Mouse (Mus musculus) olfactory bulb, adult 2 months (tissue): ENCODE measurements at regions not wholly inside any gene's neighbourhood (a gene's known extent, or its start where the extent isn't known, plus 50 kb on each side); places are given as distances from the start of the nearest gene placed in this dataset.
"Not testable (repeated sequence)": the region's sequence is repeated elsewhere in the genome, so short reads cannot be mapped to it uniquely, and the experiment has no call there.

Experiments used
- H3K27ac ChIP-seq: fragments of 200-500 bp; 2 replicates; pipeline ENCODE4 v1.5.1; 2012; ENCODE audit warnings: low read depth, low read length; ENCODE audit not compliant: insufficient read depth
- H3K4me1 ChIP-seq: fragments of 200-500 bp; 2 replicates; pipeline ENCODE4 v1.6.1; 2012; ENCODE audit warnings: low read length; ENCODE audit not compliant: control insufficient read depth, insufficient read depth
- H3K4me3 ChIP-seq: fragments of 200-500 bp; 2 replicates; pipeline ENCODE4 v1.5.1; 2012; ENCODE audit warnings: mild to moderate bottlenecking, low read depth, low read length, moderate library complexity; ENCODE audit not compliant: insufficient read depth
- CTCF ChIP-seq: fragments of 200-500 bp; IDR thresholded peaks from 2 replicates; pipeline ENCODE4 v1.5.1; 2012; ENCODE audit warnings: low read depth, mild to moderate bottlenecking, low read length, moderate library complexity; ENCODE audit not compliant: insufficient read depth
- POLR2A ChIP-seq: fragments of 200-500 bp; IDR thresholded peaks from 2 replicates; pipeline ENCODE4 v1.6.1; 2012; ENCODE audit warnings: mild to moderate bottlenecking, low read depth, low read length, moderate library complexity; ENCODE audit not compliant: insufficient read depth
- WGBS: fragments of 180-500 bp; shearing (Covaris S2); methylation state at CpG from one replicate; pipeline ENCODE4 v1.1.7; 2018; 5-methylcytosine and 5-hydroxymethylcytosine counted together

GRCm38 (mm10) chr8:109312731-109313130 lies 181.1 kb upstream of the Pmfbp1 start:
- no peak for TF ChIP-seq CTCF
- no peak for TF ChIP-seq POLR2A
- H3K4me1 ChIP-seq: peaks cover 2% of the 10 kb centered on the region
- WGBS: 59% methylated on average over 8 of the region's 8 CpGs
- no peak overlapping the region for H3K27ac ChIP-seq
- H3K4me3 ChIP-seq: no peak overlapping the region

DNA sequence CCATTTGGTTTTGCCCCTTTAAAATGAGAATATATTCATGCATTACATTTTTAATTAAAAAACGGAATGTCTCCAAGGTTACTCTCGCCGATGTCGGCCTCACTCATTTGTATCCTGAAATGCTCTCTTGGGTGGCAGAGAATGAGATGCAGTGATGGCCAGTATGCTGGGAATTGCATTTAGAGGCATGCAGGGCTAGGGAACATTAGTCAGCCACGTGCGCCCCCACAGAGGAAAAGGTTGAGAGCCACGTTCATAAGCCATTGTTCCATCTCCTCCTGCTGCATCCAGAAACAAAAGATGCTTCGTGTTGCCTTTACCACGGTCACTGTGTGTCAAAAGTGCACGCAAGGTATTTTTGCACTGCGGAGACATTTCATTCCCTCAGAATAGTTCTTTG lies 172.9 kb upstream of the Pmfbp1 start:
- WGBS: 65% methylated on average over 11 of the region's 11 CpGs
- Histone ChIP-seq H3K4me3 (no peak overlapping the region), H3K4me1 (no peaks in the 10 kb centered on the region), H3K27ac (no peak overlapping the region)
- no peak for TF ChIP-seq CTCF
- TF ChIP-seq POLR2A: no peak

DNA sequence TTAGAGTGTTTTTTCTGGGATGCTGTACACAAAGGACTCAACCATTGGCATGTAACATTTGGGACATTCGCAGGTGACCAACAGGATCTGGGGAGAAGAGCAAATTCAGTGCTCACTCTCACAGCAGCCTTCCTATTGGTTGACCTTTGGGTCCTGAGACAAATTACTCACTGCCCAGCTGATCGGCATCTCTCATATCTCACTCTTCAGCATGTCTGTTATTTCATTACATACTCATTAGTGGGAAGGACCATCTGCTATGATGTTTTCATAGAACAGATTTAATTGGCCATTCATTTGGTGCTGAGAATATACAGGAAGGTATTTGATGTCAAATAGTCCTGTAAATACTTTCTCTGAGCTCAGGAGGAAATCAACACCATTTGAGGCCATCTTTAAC lies 170.5 kb upstream of the Pmfbp1 start:
- TF ChIP-seq CTCF: no peak
- no peak for TF ChIP-seq POLR2A
- H3K4me3 ChIP-seq: no peak overlapping the region
- 93% methylated on average over 2 of the region's 2 CpGs for WGBS
- no peaks in the 10 kb centered on the region for H3K4me1 ChIP-seq
- no peak overlapping the region for H3K27ac ChIP-seq

GRCm38 (mm10) chr8:109324241-109324640 lies 169.6 kb upstream of the Pmfbp1 start:
- WGBS: 92% methylated on average over 9 of the region's 9 CpGs
- Histone ChIP-seq H3K4me1 (no peaks in the 10 kb centered on the region), H3K4me3 (no peak overlapping the region), H3K27ac (no peak overlapping the region)
- no peak for TF ChIP-seq POLR2A
- no peak for TF ChIP-seq CTCF

DNA sequence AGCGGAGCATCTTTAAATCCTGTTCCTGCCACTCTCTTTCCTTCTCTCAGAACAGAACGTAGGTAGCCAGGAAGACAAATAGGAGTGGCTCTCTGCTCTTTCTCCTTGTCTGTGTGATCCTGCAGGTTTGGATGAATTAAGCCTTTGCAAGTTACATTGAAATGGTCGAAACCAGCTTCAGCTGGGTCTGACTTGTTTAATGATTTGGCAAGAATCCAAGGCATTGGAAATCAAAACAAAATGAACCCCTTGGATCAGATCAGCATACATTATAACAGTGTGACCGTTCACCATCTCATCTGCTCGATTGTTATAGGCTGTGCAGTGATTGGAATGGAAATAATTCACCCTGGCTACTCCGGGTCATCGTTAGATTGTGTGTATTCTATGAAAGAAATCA lies 157.6 kb upstream of the Pmfbp1 start:
- 63% methylated on average over 7 of the region's 7 CpGs for WGBS

GRCm38 (mm10) chr8:109338220-109338835 lies 155.5 kb upstream of the Pmfbp1 start:
- no peak overlapping the region for H3K4me3 ChIP-seq
- 22% methylated on average over 14 of the region's 14 CpGs for WGBS
- no peak overlapping the region for H3K27ac ChIP-seq
- 0 out of 2 replicates have a peak, but pooled peaks cover 3% of the 10 kb centered on the region for H3K4me1 ChIP-seq
- TF ChIP-seq POLR2A (no peak), CTCF (no peak)

More for the DNA sequence above, 157.6 kb upstream of the Pmfbp1 start:
- TF ChIP-seq POLR2A (no peak), CTCF (no peak)
- H3K4me3 ChIP-seq: no peak overlapping the region
- no peak overlapping the region for H3K27ac ChIP-seq
- H3K4me1 ChIP-seq: 0 out of 2 replicates have a peak, but pooled peaks cover 3% of the 10 kb centered on the region

- H3K4me1 ChIP-seq, H3K4me3 ChIP-seq, H3K27ac ChIP-seq: not testable (repeated sequence)
- WGBS: 97% methylated on average over 21 of the region's 21 CpGs
Observed at GRCm38 (mm10) chr8:109340647-109341046, 153.2 kb upstream of the Pmfbp1 start.

DNA sequence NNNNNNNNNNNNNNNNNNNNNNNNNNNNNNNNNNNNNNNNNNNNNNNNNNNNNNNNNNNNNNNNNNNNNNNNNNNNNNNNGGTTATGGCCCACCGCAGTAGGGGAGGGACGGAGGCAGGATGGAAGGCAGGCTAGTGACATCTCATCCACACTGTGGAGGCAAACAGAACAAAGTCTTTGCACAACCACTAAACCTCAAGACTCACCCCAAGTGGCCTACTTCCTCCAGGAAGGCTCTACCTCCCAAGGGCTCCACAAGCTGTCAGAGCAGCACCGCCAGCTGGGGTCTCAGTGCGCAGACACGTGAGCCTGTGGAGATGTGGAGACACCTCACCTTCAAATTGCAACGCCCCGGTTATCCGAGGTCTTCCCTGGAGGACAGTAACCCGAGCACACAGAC lies 138.7 kb upstream of the Pmfbp1 start:
- no peak overlapping the region for H3K27ac ChIP-seq
- no peak overlapping the region for H3K4me3 ChIP-seq
- WGBS: 95% methylated on average over 9 of the region's 9 CpGs
- peaks cover 10% of the 10 kb centered on the region for H3K4me1 ChIP-seq
- TF ChIP-seq CTCF: no peak
- TF ChIP-seq POLR2A: no peak

DNA sequence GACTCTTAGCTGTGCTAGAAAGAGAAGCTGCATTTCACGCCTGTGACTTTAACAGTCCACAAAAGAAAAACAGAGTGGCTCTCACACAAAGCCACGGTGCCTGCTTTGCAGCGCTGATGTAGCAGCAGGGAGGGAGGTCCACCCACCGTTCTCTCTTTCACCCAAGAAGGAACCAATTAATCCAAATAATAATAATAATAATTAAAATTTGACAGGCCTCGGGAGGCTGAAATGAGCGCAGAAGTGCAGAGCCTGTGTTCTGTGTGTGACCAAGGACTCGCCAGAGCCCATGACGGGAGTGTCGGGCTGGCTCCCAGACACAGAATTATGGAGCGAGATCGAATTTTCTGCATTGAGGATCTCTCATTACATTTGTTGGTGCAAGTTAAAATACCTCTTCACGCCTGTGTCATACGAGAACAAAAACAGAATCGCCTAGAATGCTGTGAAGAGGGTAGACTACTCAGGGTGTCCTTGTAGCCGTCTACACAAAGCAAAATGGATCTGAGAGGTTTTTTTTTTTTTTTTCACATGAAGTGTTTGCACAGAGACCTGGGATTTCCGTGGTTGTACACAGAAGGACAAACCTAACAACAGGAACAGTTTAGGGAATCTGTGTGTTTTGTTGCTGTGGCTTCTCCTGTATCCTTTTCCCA lies 134.3 kb upstream of the Pmfbp1 start:
- peaks cover 12% of the 10 kb centered on the region for H3K4me1 ChIP-seq
- no peak overlapping the region for H3K4me3 ChIP-seq
- no peak overlapping the region; the same call in 1 of the 2 replicates for H3K27ac ChIP-seq
- no peak for TF ChIP-seq CTCF
- no peak for TF ChIP-seq POLR2A
- WGBS: 12% methylated on average over 16 of the region's 16 CpGs

DNA sequence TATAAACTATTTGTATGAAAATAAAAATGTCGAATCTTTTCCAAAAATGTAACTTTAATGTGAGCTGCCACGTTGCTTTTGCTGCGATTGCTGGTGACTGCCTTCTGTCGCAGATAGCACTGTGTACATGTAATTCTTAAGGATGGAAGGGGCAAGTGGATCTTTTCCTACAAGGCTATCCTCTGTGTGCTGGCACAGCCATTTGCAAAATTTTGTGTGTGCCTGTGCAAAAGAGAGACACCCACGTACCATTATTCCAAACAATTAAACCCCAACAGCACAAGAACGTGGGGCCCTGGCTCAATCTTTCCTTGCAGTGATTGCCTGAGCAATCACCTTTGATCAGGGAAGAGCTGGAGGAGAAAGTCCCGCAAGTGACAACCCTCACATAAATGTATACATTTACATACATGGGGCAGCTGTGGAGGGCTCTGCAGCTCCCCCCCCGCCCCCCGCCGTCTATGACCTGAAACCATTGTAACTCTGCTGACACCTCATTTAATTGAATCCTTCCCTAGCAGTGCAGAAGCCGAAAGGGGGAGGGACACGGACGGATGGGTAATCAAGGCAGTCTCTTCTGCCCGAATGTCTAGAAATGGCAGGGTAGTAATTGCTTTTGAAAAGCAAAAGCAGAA lies 133.6 kb upstream of the Pmfbp1 start:
- TF ChIP-seq POLR2A (no peak), CTCF (no peak)
- Histone ChIP-seq H3K27ac (no peak overlapping the region; the same call in 1 of the 2 replicates), H3K4me3 (no peak overlapping the region), H3K4me1 (peaks cover 12% of the 10 kb centered on the region)
- WGBS: 22% methylated on average over 14 of the region's 14 CpGs
